Mouse (Mus musculus) layer of hippocampus, adult 2 months (tissue): ENCODE measurements around the gene Ap2b1. TPM values are rescaled to one million over a fixed set of nuclear protein-coding genes. Genes with fewer than 3 reads are reported as not detected.
"Not testable (repeated sequence)": the region's sequence is repeated elsewhere in the genome, so short reads cannot be mapped to it uniquely, and the experiment has no call there.

Experiments
- DNase-seq, 2 experiments: peaks; one replicate each; pipeline ENCODE4 v3.0.0; 2022; ENCODE audit warnings: low spot score in 2 of 2
- H3K27ac ChIP-seq: fragments of 200-600 bp; 2 replicates; pipeline ENCODE4 v1.8.1; 2022
- H3K4me3 ChIP-seq: fragments of 200-600 bp; 2 replicates; pipeline ENCODE4 v1.8.1; 2022; ENCODE audit warnings: mild to moderate bottlenecking
- CTCF ChIP-seq: fragments of 200-600 bp; conservative IDR thresholded peaks from 2 replicates; pipeline ENCODE4 v1.8.1; 2022; ENCODE audit warnings: antibody characterized with exemption, mild to moderate bottlenecking, moderate library complexity
- long read RNA-seq, 2 experiments: library from polyadenylated mRNA; stranded (forward); transcript quantifications; one replicate each; pipeline ENCODE4 v2.0.0; 2021; ENCODE audit warnings: borderline mapping rate in 2 of 2
- total RNA-seq, 2 experiments: library from RNA; stranded (reverse); gene quantifications; 2 replicates each; pipeline ENCODE4 v1.2.3; 2021

The Ap2b1 gene
- total RNA-seq = 100 to 1,000 TPM; 319 to 331 TPM
- long read RNA-seq, experiment 1, full-length matches to known transcripts = 9 of 22 reads
- long read RNA-seq, experiment 1, partial matches to known transcripts = 5 of 22 reads
- long read RNA-seq, experiment 1, other reads (novel, unspliced or antisense) = 8 of 22 reads
- long read RNA-seq, experiment 2, full-length matches to known transcripts = 14 of 27 reads
- long read RNA-seq, experiment 2, partial matches to known transcripts = 4 of 27 reads
- long read RNA-seq, experiment 2, other reads (novel, unspliced or antisense) = 9 of 27 reads

- peak; percentile 93 to 96 for DNase-seq
- Histone ChIP-seq H3K4me3 (peak within 1 kb of the TSS; percentile 90), H3K27ac (peak within 1 kb of the TSS; percentile 93)
- TF ChIP-seq CTCF = no peak; the same call in 1 of the 2 replicates
These were observed at the start of gene Ap2b1 for GRCm38 (mm10) chr11:83298225-83299195. Gene Ap2b1, plus strand, starts transcription at chr11:83299024.

DNA sequence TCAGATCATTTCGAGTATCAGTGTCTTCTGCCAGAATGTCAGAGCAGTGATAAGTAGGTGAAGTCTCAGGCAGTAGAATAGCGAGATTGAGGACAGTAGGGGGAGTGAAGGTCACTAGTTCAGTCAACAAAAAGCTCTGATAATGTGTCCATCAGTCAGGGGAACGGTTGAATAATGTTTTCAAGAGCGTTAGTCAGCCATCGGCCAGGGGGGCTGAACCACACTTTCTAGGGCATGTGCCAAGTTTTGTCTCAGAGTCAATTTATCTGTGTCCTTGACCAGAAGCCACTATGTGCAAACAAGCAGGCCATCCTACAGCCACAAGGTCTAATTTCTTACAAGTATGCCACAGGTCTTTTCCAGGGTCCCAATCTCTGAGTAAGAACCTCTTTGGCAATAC lies 41.6 kb upstream of the Ap2b1 start:
- H3K4me3 ChIP-seq, H3K27ac ChIP-seq, DNase-seq: not testable (repeated sequence)

DNA sequence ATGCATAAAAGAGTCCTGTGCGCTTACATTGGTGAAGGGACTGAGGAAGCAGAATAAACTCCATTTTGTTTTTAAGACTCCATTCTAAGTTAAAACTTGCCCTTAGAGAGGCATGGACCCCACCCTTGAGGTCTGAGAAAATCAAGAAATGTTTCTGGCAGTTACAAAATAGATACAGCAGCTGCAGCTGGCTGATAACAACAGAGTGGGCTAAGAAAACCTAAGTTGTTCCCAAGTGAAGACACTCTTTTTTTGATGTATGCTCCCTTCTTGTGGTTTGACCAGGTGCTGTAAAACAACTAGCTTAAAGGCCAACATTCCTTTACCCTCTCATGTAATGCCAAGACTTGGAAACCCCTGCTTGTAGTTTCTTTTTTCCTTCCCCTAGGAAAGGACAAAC lies 36.2 kb upstream of the Ap2b1 start:
- H3K4me3 ChIP-seq = no peak overlapping the region
- H3K27ac ChIP-seq = no peak overlapping the region
- DNase-seq = no peak
- no peak for TF ChIP-seq CTCF

- DNase-seq = no peak
- TF ChIP-seq CTCF = peak; percentile 75
- Histone ChIP-seq H3K4me3 (no peak overlapping the region), H3K27ac (no peak overlapping the region)
These were observed 35.7 kb upstream of the Ap2b1 start for GRCm38 (mm10) chr11:83263146-83263545.

GRCm38 (mm10) chr11:83270842-83271150 lies 28.0 kb upstream of the Ap2b1 start:
- Histone ChIP-seq H3K4me3 (peak overlapping the region; percentile 75), H3K27ac (peak overlapping the region; percentile 99)
- DNase-seq = no peak
- no peak for TF ChIP-seq CTCF

- Histone ChIP-seq H3K4me3 (peak overlapping the region; percentile 75), H3K27ac (peak overlapping the region; percentile 99)
- TF ChIP-seq CTCF = peak; percentile 31
- DNase-seq = peak; percentile 64 to 79
These were observed 27.5 kb upstream of the Ap2b1 start for GRCm38 (mm10) chr11:83271151-83271950.

DNA sequence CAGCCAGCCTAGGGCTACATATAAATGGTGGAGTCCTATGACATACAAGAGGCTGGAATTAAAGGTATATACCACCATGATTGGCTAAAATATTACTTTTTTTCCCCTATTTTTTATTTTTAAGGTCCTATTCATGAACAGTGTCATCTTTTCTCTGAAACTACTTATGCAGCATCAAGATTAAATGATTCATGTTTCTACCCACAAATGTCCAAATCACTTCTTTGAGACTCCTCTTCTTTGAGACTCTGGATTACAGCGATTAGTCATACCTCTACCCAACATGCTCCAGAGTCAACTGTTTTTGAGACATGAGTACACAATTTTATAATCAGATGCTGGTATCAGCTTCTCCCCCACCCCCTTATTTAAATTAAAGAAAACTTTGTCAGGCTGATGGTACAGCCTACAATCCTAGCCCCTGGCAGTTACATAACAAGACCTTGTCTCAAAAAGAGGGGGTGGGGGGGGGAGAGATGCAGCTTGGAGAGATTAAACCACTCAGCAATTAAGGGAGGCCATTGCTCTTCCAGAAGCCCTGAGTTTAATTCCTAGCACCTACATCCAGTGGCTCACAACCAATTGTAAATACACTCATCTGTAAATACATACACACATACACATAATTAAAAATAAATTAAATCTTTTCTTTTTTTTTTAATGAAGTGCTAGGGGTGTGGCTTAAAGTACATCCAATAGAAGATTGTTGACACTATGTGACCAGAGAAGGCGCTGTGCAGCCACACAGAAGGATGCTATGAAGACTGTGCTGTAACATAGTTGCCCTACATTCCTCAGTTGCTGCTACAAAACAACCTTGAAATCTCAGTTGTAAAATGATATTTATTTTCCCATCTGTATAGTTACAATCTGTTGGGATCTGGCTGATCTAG lies 26.6 kb upstream of the Ap2b1 start:
- no peak overlapping the region for H3K4me3 ChIP-seq
- DNase-seq = no peak

DNA sequence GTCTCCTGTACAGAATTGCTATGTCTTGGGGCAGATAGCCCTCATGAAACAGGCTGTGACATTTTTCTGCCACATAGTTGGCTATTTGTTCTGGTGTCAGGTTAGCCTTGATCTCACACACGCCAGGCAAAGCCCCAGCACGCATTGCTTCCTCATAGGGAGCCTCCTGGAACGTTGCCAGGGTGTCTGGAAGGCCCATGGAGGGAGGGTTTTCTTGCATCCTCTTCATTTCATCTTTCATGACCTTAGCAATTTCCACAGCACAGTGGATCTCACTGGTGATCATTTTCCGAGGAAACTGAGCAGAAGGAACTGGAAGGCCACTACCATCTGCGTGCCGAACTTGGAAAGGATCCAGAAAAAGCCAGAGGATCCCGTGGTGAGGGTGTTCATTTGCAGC lies 22.6 kb upstream of the Ap2b1 start:
- H3K27ac ChIP-seq = no peak overlapping the region
- H3K4me3 ChIP-seq = no peak overlapping the region
- no peak for DNase-seq
- no peak for TF ChIP-seq CTCF

More for the DNA sequence above, 26.6 kb upstream of the Ap2b1 start:
- peak overlapping the region; percentile 99 for H3K27ac ChIP-seq
- peak; percentile 69 for TF ChIP-seq CTCF

- no peak overlapping the region for H3K27ac ChIP-seq
- no peak overlapping the region for H3K4me3 ChIP-seq
- TF ChIP-seq CTCF = no peak
- DNase-seq = no peak
These were observed 19.8 kb upstream of the Ap2b1 start for GRCm38 (mm10) chr11:83279024-83279423.

DNA sequence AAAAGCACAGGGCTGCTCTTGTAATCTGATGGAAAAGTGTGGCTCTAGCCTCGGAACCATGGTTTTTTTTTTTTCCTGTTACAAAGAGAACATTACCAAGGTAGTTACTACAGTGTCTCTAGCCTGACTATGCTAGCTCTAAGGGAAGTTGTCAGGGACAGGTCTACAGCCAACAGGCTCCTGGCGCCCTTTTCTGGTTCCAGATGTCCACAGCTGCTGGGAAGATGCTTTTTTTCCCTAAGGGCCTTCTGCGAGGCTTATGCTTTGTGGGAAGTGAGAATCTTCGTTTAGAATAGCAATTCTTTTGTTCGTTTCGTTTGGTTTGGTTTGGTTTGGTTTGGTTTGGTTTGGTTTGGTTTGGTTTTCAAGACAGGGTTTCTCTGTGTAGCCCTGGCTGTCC lies 19.1 kb upstream of the Ap2b1 start:
- no peak overlapping the region for H3K27ac ChIP-seq
- no peak overlapping the region for H3K4me3 ChIP-seq
- no peak for DNase-seq
- TF ChIP-seq CTCF = no peak

DNA sequence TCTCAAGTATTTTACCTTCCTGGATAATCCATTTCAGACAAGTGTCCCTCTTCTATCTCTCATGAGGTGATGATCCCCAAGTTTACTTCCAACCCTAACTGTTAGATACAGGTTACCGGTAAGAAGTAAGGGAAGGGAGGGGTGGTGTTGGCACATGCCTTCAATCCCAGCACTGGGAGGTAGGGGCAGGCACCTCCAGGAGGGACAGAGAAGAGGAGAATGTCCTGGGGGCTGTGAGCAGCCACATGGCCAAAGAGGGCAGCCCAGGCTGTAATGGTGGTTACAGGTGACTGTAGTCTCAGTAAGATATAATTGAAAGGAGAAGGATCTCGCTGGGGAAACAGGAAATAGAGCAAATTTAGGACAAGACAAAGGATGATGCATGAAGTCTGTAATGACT lies 16.7 kb upstream of the Ap2b1 start:
- no peak for DNase-seq
- H3K27ac ChIP-seq = no peak overlapping the region
- H3K4me3 ChIP-seq = no peak overlapping the region
- TF ChIP-seq CTCF = no peak

- no peak for DNase-seq
- Histone ChIP-seq H3K4me3 (no peak overlapping the region), H3K27ac (no peak overlapping the region)
- TF ChIP-seq CTCF = no peak
These were observed 13.2 kb upstream of the Ap2b1 start for GRCm38 (mm10) chr11:83285627-83286026.
